Mouse (Mus musculus) liver, adult 2 months (tissue): ENCODE data around the gene Spata17.

ENCODE experiments used
- CTCF ChIP-seq: fragments of 200-500 bp; IDR thresholded peaks from 2 replicates; pipeline ENCODE4 v1.5.1; 2011; ENCODE audit warnings: low read depth, low read length, control low read depth
- POLR2A ChIP-seq: fragments of 200-500 bp; IDR thresholded peaks from 2 replicates; pipeline ENCODE4 v1.6.1; 2011; ENCODE audit warnings: low read length, control low read depth; ENCODE audit not compliant: insufficient read depth; ENCODE audit errors: extremely low read depth

DNA sequence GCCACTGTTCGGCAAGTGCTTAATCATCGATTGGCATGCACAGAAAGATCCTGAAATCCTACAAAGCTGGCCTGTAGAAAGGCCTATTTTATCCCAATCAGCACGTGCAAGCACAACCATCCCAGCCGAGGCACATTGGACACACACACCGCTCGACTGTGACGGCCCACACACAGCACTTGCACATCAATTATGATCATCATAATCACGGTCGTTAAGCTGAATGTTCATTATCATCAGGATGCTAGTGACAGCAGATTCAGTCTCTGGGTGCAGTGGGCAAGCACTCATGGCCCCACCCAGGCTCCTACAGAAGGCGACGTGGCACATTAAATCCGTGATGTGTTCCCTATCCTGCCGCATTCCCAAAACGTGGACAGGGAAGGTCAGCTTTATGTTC lies 122.7 kb downstream of the Spata17 start:
- TF ChIP-seq CTCF, result no peak
- TF ChIP-seq POLR2A, result no peak
